Mouse (Mus musculus): ENCODE results near the gene Arl6. TPM values are rescaled to one million over a fixed set of nuclear protein-coding genes. Genes with fewer than 3 reads are reported as not detected.

The Arl6 gene
- total RNA-seq (2014; rRNA removed; ENCODE audit: low replicate concordance) (8.7 and 9.8 TPM in 2 replicates), polyA plus RNA-seq (2015; fragmentation: Nextera tagmentation; extraction: Ambion mirVana) (18.2 and 18.6 TPM in 2 replicates)

- H3K27ac ChIP-seq (ENCODE audit: low read depth), result peak within 1 kb of the TSS; percentile 97
- no peaks in the 10 kb centered on the region for H3K27me3 ChIP-seq (ENCODE audit: control insufficient read depth, insufficient read depth, low read length)
- DNase-seq (ENCODE audit: low spot score) (peak; percentile 88), ATAC-seq (ENCODE audit: insufficient read depth, low read depth) (peak; percentile 97)
- H3K9ac ChIP-seq (replicated peaks; ENCODE audit: low read depth, low read length), result peak within 1 kb of the TSS; percentile 72
- H3K4me1 ChIP-seq (ENCODE audit: control insufficient read depth, insufficient read depth), result 0 out of 2 replicates have a peak, but pooled peaks cover 3% of the 10 kb centered on the region
- TF ChIP-seq EP300 (IDR thresholded peaks at IDR 0.05; ENCODE audit: low read depth) (no peak), CTCF (IDR thresholded peaks at IDR 0.05; ENCODE audit: low read depth) (no peak)
- peak within 1 kb of the TSS; percentile 71 for H3K4me2 ChIP-seq (ENCODE audit: low read depth, low read length)
- under 1% methylated on average over 44 of the region's 46 CpGs for WGBS
- H3K4me3 ChIP-seq (ENCODE audit: low read depth, low read length), result peak within 1 kb of the TSS; percentile 81
- no peaks in the 10 kb centered on the region for H3K36me3 ChIP-seq (replicated peaks; ENCODE audit: control insufficient read depth, insufficient read depth, low read length)
- H3K9me3 ChIP-seq (replicated peaks; ENCODE audit: control insufficient read depth, low read length), result no peaks in the 10 kb centered on the region
Observed at GRCm38 (mm10) chr16:59639102-59639691, at the start of gene Arl6. Gene Arl6 (minus strand): TSS chr16:59639391.

- Histone ChIP-seq H3K9me3 (replicated peaks; ENCODE audit: control insufficient read depth, low read length) (no peaks in the 10 kb centered on the region), H3K27me3 (ENCODE audit: control insufficient read depth, insufficient read depth, low read length) (no peaks in the 10 kb centered on the region), H3K4me3 (ENCODE audit: low read depth, low read length) (no peak overlapping the region), H3K4me2 (ENCODE audit: low read depth, low read length) (no peak overlapping the region), H3K27ac (ENCODE audit: low read depth) (no peak overlapping the region), H3K9ac (replicated peaks; ENCODE audit: low read depth, low read length) (no peak overlapping the region), H3K4me1 (ENCODE audit: control insufficient read depth, insufficient read depth) (no peaks in the 10 kb centered on the region), H3K36me3 (replicated peaks; ENCODE audit: control insufficient read depth, insufficient read depth, low read length) (no peaks in the 10 kb centered on the region)
- TF ChIP-seq EP300 (IDR thresholded peaks at IDR 0.05; ENCODE audit: low read depth), result no peak
- no peak for TF ChIP-seq CTCF (IDR thresholded peaks at IDR 0.05; ENCODE audit: low read depth)
- no peak for ATAC-seq (ENCODE audit: insufficient read depth, low read depth)
- WGBS, result 61% methylated on average over 5 of the region's 5 CpGs
- DNase-seq (ENCODE audit: low spot score), result no peak
Observed at GRCm38 (mm10) chr16:59685135-59685534, 45.9 kb upstream of the Arl6 start.

- WGBS, result 6% methylated on average over 8 of the region's 8 CpGs
- H3K9ac ChIP-seq (replicated peaks; ENCODE audit: low read depth, low read length), result no peak overlapping the region
- H3K36me3 ChIP-seq (replicated peaks; ENCODE audit: control insufficient read depth, insufficient read depth, low read length), result no peaks in the 10 kb centered on the region
- H3K9me3 ChIP-seq (replicated peaks; ENCODE audit: control insufficient read depth, low read length), result no peaks in the 10 kb centered on the region
- TF ChIP-seq CTCF (IDR thresholded peaks at IDR 0.05; ENCODE audit: low read depth), result peak; percentile 90
- TF ChIP-seq EP300 (IDR thresholded peaks at IDR 0.05; ENCODE audit: low read depth), result no peak
- no peak overlapping the region for H3K27ac ChIP-seq (ENCODE audit: low read depth)
- H3K27me3 ChIP-seq (ENCODE audit: control insufficient read depth, insufficient read depth, low read length), result no peaks in the 10 kb centered on the region
- H3K4me3 ChIP-seq (ENCODE audit: low read depth, low read length), result no peak overlapping the region
- H3K4me2 ChIP-seq (ENCODE audit: low read depth, low read length), result no peak overlapping the region
- ATAC-seq (ENCODE audit: insufficient read depth, low read depth) (no peak; the same call in 1 of the 2 replicates), DNase-seq (ENCODE audit: low spot score) (peak; percentile 53)
- H3K4me1 ChIP-seq (ENCODE audit: control insufficient read depth, insufficient read depth), result no peaks in the 10 kb centered on the region
Observed at GRCm38 (mm10) chr16:59683434-59683833, 44.2 kb upstream of the Arl6 start.

- Histone ChIP-seq H3K27ac (ENCODE audit: low read depth) (no peak overlapping the region), H3K9me3 (replicated peaks; ENCODE audit: control insufficient read depth, low read length) (no peaks in the 10 kb centered on the region), H3K4me3 (ENCODE audit: low read depth, low read length) (no peak overlapping the region), H3K4me2 (ENCODE audit: low read depth, low read length) (no peak overlapping the region), H3K27me3 (ENCODE audit: control insufficient read depth, insufficient read depth, low read length) (no peaks in the 10 kb centered on the region), H3K4me1 (ENCODE audit: control insufficient read depth, insufficient read depth) (no peaks in the 10 kb centered on the region), H3K9ac (replicated peaks; ENCODE audit: low read depth, low read length) (no peak overlapping the region), H3K36me3 (replicated peaks; ENCODE audit: control insufficient read depth, insufficient read depth, low read length) (no peaks in the 10 kb centered on the region)
- ATAC-seq (ENCODE audit: insufficient read depth, low read depth), result no peak
- TF ChIP-seq EP300 (IDR thresholded peaks at IDR 0.05; ENCODE audit: low read depth), result no peak
- TF ChIP-seq CTCF (IDR thresholded peaks at IDR 0.05; ENCODE audit: low read depth), result no peak
- 78% methylated on average over 8 of the region's 8 CpGs for WGBS
- no peak for DNase-seq (ENCODE audit: low spot score)
Observed at GRCm38 (mm10) chr16:59682216-59682891, 43.2 kb upstream of the Arl6 start.

GRCm38 (mm10) chr16:59666938-59667337 lies 27.7 kb upstream of the Arl6 start:
- 83% methylated on average over 2 of the region's 2 CpGs for WGBS
- Histone ChIP-seq H3K9ac (replicated peaks; ENCODE audit: low read depth, low read length) (no peak overlapping the region), H3K36me3 (replicated peaks; ENCODE audit: control insufficient read depth, insufficient read depth, low read length) (no peaks in the 10 kb centered on the region), H3K27ac (ENCODE audit: low read depth) (no peak overlapping the region), H3K4me3 (ENCODE audit: low read depth, low read length) (no peak overlapping the region), H3K9me3 (replicated peaks; ENCODE audit: control insufficient read depth, low read length) (no peaks in the 10 kb centered on the region), H3K27me3 (ENCODE audit: control insufficient read depth, insufficient read depth, low read length) (no peaks in the 10 kb centered on the region), H3K4me2 (ENCODE audit: low read depth, low read length) (no peak overlapping the region), H3K4me1 (ENCODE audit: control insufficient read depth, insufficient read depth) (no peaks in the 10 kb centered on the region)
- ATAC-seq (ENCODE audit: insufficient read depth, low read depth) (no peak), DNase-seq (ENCODE audit: low spot score) (no peak)
- TF ChIP-seq CTCF (IDR thresholded peaks at IDR 0.05; ENCODE audit: low read depth), result no peak
- TF ChIP-seq EP300 (IDR thresholded peaks at IDR 0.05; ENCODE audit: low read depth), result no peak

All from heart, postnatal 0 days (tissue).